In genomic region chr12:112819057-112819662, GRCm38 (mm10) we compare ENCODE assay signal across 20 mouse cellular contexts. TPM values are rescaled to one million over a fixed set of nuclear protein-coding genes. Genes with fewer than 3 reads are reported as not detected.
DNase-seq lines count a peak whose midpoint lies in the region.
"Had no signal": no experiment of that assay in that cellular context is flagged by ENCODE, and none has a peak within 500 bp of the region (broad histone marks: within the 10 kb centered on the region; RNA-seq: fewer than 3 reads in every experiment).

No protein-coding gene starts in this region.

- peak; percentile 68 for DNase-seq in kidney, adult 11 months
- no peak for DNase-seq in kidney, adult 18-20 months
- DNase-seq in lung, postnatal 36 days: peak; percentile 61
- DNase-seq in lung, postnatal 10 days: no peak
- DNase-seq in kidney, postnatal 10 days: peak; percentile 27
- no peak for DNase-seq in gastrocnemius, postnatal 4 days (ENCODE audit: low spot score in 2 of 2)
- no peak for DNase-seq in frontal cortex, postnatal 25 days (ENCODE audit: low spot score in 2 of 2)
- DNase-seq: adrenal gland, adult 8-10 months; cerebellum, adult 8-10 months; cerebellum, postnatal 25 days; forebrain, postnatal 0 days; gastrocnemius, postnatal 10 days; heart, adult 18-20 months; heart, postnatal 36 days; right cerebral cortex, postnatal 25 days; thymus, postnatal 4 days had no signal

RNA-seq across cellular contexts. Expression of gene Cdca4, which starts 10.1 kb away (rescaled TPM):
- 10 to 100 TPM; 17.1 to 20.6 TPM for total RNA-seq in gastrocnemius, postnatal 4 days (2021)

RNA-seq across cellular contexts. Expression of gene Clba1, which starts 10.4 kb away (rescaled TPM):
- 1 to 10 TPM in 1 of 2 experiments, under 1 TPM in 1; 0.96 to 1.4 TPM for total RNA-seq in gastrocnemius, postnatal 4 days (2021)

RNA-seq across cellular contexts. Expression of gene Ahnak2, which starts 16.7 kb away (rescaled TPM):
- total RNA-seq in gastrocnemius, postnatal 4 days (2021): 10 to 100 TPM; 26.7 to 32.1 TPM
- total RNA-seq: neutrophil, adult 5-6 weeks had no signal

RNA-seq across cellular contexts. Expression of gene Gpr132, which starts 48.9 kb away (rescaled TPM):
- total RNA-seq in gastrocnemius, postnatal 4 days (2021): under 1 TPM; 0.10 to 0.18 TPM
- total RNA-seq: layer of hippocampus, adult 2 months; layer of hippocampus, postnatal 14 days; left cerebral cortex, postnatal 25 days had no signal

RNA-seq across cellular contexts. Expression of gene Pld4, which starts 58.7 kb away (rescaled TPM):
- total RNA-seq in gastrocnemius, postnatal 4 days (2021): 10 to 100 TPM; 12.5 TPM

Comparison
In these comparisons a context has a peak if more than half of its experiments do, and no peak if none do; other contexts are left out.
1. DNase-seq: peak in kidney, adult 11 months (single experiment), lung, postnatal 36 days (single experiment) and kidney, postnatal 10 days (single experiment); none in kidney, adult 18-20 months (single experiment), lung, postnatal 10 days (single experiment), gastrocnemius, postnatal 4 days (0 of 2) and frontal cortex, postnatal 25 days (0 of 2).